Mouse (Mus musculus) neural tube, embryonic 12.5 days (tissue): ENCODE measurements around the gene Srsf9. TPM values are rescaled to one million over a fixed set of nuclear protein-coding genes. Genes with fewer than 3 reads are reported as not detected.

Source experiments
- polyA plus RNA-seq: library from polyadenylated mRNA; unstranded; fragments of >200 nt; fragmentation: Nextera tagmentation; extraction: Ambion mirVana; gene quantifications from 2 replicates; pipeline ENCODE4 v1.2.1, GENCODE M21; 2016

Srsf9 gene
- polyA plus RNA-seq, 1 experiment from 2014 or later = 314 TPM

Other genes starting within 250 kb of the Srsf9 start
- gene Gm10401, start 228.9 kb upstream of the Srsf9 start, polyA plus RNA-seq = 27.1 and 32.7 TPM in 2 replicates
- 45.1 and 47.9 TPM in 2 replicates for gene Acads, start 207.8 kb upstream of the Srsf9 start, polyA plus RNA-seq
- 60.4 and 61.2 TPM in 2 replicates for gene Unc119b, start 192.2 kb upstream of the Srsf9 start, polyA plus RNA-seq
- 57.7 and 64.4 TPM in 2 replicates for gene Mlec, start 169.0 kb upstream of the Srsf9 start, polyA plus RNA-seq
- gene Cabp1, start 132.8 kb upstream of the Srsf9 start, polyA plus RNA-seq = 24.0 and 24.6 TPM in 2 replicates
- 110 and 113 TPM in 2 replicates for gene Pop5, start 91.3 kb upstream of the Srsf9 start, polyA plus RNA-seq
- gene Rnf10, start 54.3 kb upstream of the Srsf9 start, polyA plus RNA-seq = 230 TPM in 2 replicates
- 54.1 and 55.6 TPM in 2 replicates for gene Coq5, start 47.5 kb upstream of the Srsf9 start, polyA plus RNA-seq
- gene Dynll1, start 26.2 kb upstream of the Srsf9 start, polyA plus RNA-seq = 1,356 and 1,433 TPM in 2 replicates
- gene Gatc, start 14.0 kb downstream of the Srsf9 start, polyA plus RNA-seq = 31.2 and 35.3 TPM in 2 replicates
- gene Triap1, start 14.0 kb downstream of the Srsf9 start, polyA plus RNA-seq = 52.2 and 54.8 TPM in 2 replicates
- 884 and 947 TPM in 2 replicates for gene Cox6a1, start 21.8 kb downstream of the Srsf9 start, polyA plus RNA-seq
- 122 and 129 TPM in 2 replicates for gene Msi1, start 102.4 kb downstream of the Srsf9 start, polyA plus RNA-seq
- not detected in 2 replicates for gene Pla2g1b, start 139.1 kb downstream of the Srsf9 start, polyA plus RNA-seq
- 23.8 and 24.9 TPM in 2 replicates for gene Sirt4, start 157.5 kb downstream of the Srsf9 start, polyA plus RNA-seq
- 29.4 and 33.5 TPM in 2 replicates for gene Pxn, start 179.5 kb downstream of the Srsf9 start, polyA plus RNA-seq
- gene Rplp0, start 232.3 kb downstream of the Srsf9 start, polyA plus RNA-seq = 843 and 890 TPM in 2 replicates
- 47.1 and 51.9 TPM in 2 replicates for gene Gcn1l1, start 238.1 kb downstream of the Srsf9 start, polyA plus RNA-seq